Mouse (Mus musculus) testis, adult 10 weeks (tissue): ENCODE data around the gene Elovl4. TPM values are rescaled to one million over a fixed set of nuclear protein-coding genes. Genes with fewer than 3 reads are reported as not detected.

Source experiments
- polyA plus RNA-seq: library from polyadenylated mRNA; stranded (reverse); fragments of 350-450 nt; fragmentation: Illumina TruSeq; extraction: RNeasy Lipid Tissue Mini Kit (QIAGEN cat#74804); gene quantifications from one replicate; pipeline ENCODE4 v1.2.3, GENCODE M21; 2014; ENCODE audit warnings: low read depth, low replicate concordance

Gene Elovl4
- polyA plus RNA-seq, result 0.34 TPM

DNA sequence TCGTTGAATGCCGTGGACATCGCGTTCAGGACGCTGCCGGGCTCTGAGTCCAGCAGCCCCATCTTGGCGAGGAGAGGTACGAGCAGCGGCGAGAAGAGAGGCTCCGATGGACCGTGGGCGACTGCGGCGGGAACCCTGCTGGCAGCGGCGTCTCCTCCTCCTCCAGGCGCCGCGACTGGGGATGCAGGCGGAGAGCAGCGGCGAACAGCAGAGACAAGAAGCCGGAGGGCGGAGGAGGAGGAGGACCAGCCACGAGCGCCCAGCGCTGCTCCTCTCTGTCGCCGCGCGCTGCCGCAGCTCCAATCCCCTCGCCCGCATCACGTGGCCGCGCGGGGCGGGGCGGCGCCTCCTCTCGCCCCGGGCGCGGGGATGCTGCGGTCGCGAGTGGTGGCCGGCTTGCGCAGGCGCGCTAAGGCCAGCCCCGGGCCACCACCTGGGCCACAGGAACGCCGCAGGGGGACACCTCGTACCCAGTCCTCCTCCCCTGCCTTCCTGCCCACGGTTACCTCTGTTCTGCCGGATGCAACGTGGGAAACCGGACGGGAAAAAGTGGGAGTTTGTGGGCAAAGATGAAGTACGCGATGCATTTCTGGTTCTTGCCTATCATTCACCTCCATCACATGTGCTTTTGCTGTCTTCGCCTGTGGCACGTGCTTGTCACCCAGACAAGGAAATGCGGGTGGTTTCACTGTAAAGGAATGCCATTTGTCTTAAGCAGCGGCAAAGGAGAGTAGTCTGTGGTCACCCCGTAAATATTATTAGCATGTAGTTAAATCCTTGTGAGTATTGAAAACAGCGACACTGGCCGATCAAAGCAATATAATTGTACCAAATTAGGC lies at the start of gene Elovl4:
Elovl4 (minus strand) TSS at position 301 of the 839 bp plus-strand sequence.

DNA sequence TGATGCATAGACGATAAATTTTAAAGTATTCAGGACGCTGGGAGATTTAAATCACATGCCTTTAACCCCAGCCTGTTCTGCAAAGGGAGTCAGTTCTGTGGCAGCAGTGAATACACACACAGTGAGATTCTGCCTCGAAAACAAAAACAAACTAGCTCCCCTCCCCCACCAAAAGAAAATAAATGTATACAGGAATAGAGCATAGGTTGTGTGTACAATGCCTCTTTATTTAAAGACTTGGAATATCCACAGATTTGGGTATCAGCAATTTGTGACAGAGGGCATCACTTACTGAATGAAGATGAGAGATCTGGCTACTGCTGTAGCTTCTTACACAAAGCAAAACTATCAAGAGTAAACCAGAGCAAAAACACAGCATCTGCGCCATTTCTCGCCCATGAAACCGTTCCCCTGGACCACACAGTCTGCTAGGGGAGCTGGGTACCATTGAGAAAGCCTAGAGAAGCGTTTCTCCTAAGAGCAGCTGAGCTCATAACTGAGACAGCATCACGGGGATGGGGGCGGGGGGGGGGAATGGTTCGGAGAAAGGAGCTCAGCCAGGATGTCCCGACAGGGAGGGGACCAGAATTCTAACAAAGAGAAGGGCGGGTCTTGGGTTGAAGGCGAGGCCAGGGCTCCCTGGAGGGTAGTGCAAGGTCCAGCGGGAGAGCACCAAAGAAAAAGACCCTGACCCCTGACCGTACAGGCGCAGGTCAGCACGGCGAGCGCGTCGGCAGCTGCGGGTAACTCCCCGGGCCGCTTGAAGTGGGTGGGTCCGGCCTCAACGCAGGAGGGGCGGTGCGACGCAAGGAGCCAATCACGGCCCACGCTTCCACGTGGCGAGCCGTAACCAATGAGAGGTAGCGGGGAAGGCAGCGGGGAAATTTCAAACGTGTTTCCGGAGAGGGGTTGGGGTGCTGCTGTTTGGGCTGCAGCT lies 28.0 kb upstream of the Elovl4 start, which contains the start of gene Ttk:
Ttk (plus strand) TSS at position 879 of the 937 bp plus-strand sequence.

Other genes starting within 250 kb of the Elovl4 start
- gene Ttk, start 28.4 kb upstream of the Elovl4 start, polyA plus RNA-seq, result 120 TPM
- 9.3 TPM for gene Bckdhb, start 118.9 kb upstream of the Elovl4 start, polyA plus RNA-seq